16 mouse cellular contexts compared by ENCODE assay signal in the genomic region with DNA sequence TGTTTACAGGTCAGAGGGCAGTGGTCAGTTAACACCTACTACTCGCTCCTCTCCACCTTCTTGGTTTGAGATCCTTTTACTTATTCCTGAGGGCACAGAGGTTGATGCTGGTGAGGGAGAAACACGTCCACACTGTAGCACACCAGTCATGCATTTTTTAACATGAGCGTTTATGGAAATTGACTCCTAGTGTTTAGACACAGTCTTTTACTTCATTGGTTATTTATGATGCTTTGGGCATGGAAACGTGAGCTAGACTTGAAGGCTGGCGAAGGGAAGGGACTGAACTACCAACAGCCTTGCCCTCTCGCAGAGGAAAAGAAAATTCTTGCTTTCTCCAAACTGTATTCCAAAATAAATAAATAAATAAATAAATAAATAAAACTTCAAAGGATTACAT.
DNase-seq lines count a peak whose midpoint lies in the region; ATAC-seq and TF ChIP-seq lines count a peak whose summit lies in the region.
"Had no signal": no experiment of that assay in that cellular context is flagged by ENCODE, and none has a peak within 500 bp of the region (broad histone marks: within the 10 kb centered on the region; RNA-seq: fewer than 3 reads in every experiment).

No protein-coding gene starts in this region.

- H3K36me3 ChIP-seq in intestine, embryonic 14.5 days (ENCODE audit: control insufficient read depth, insufficient read depth, low read length), result no peaks in the 10 kb centered on the region
- H3K36me3 ChIP-seq in intestine, postnatal 0 days (ENCODE audit: control insufficient read depth, insufficient read depth), result no peaks in the 10 kb centered on the region
- no peaks in the 10 kb centered on the region for H3K36me3 ChIP-seq in megakaryocyte, embryonic 14.5 days (replicated peaks; ENCODE audit: low read length)
- H3K36me3 ChIP-seq in liver, embryonic 12.5 days, result no peaks in the 10 kb centered on the region
- H3K36me3 ChIP-seq: forebrain, embryonic 15.5 days; midbrain, embryonic 12.5 days had no signal

- no peak overlapping the region for H3K9ac ChIP-seq in intestine, embryonic 14.5 days (ENCODE audit: low read length)
- H3K9ac ChIP-seq in intestine, postnatal 0 days (ENCODE audit: low read depth, low read length), result no peak overlapping the region
- no peak overlapping the region for H3K9ac ChIP-seq in liver, embryonic 12.5 days
- H3K9ac ChIP-seq: forebrain, embryonic 15.5 days; midbrain, embryonic 12.5 days had no signal

- 56% methylated on average over 6 of the region's 6 CpGs for WGBS in intestine, embryonic 14.5 days
- 64% methylated on average over 6 of the region's 6 CpGs for WGBS in intestine, postnatal 0 days
- 64% methylated on average over 6 of the region's 6 CpGs for WGBS in liver, embryonic 12.5 days (ENCODE audit: insufficient replicate concordance)

- H3K4me2 ChIP-seq in intestine, embryonic 14.5 days (ENCODE audit: low read length), result peak overlapping the region; percentile 70
- H3K4me2 ChIP-seq in intestine, postnatal 0 days (replicated peaks; ENCODE audit: low read depth), result no peak overlapping the region
- peak overlapping the region; percentile 55 for H3K4me2 ChIP-seq in liver, embryonic 12.5 days

- H3K9me3 ChIP-seq in intestine, embryonic 14.5 days (ENCODE audit: control insufficient read depth, low read length), result no peaks in the 10 kb centered on the region
- H3K9me3 ChIP-seq in intestine, postnatal 0 days (ENCODE audit: control insufficient read depth), result no peaks in the 10 kb centered on the region
- no peaks in the 10 kb centered on the region for H3K9me3 ChIP-seq in megakaryocyte, embryonic 14.5 days
- H3K9me3 ChIP-seq in liver, embryonic 12.5 days (replicated peaks), result no peaks in the 10 kb centered on the region
- H3K9me3 ChIP-seq: forebrain, embryonic 15.5 days; midbrain, embryonic 12.5 days had no signal

- H3K27ac ChIP-seq in intestine, embryonic 14.5 days (ENCODE audit: low read depth), result no peak overlapping the region
- H3K27ac ChIP-seq in intestine, postnatal 0 days (ENCODE audit: low read depth, low read length), result no peak overlapping the region
- H3K27ac ChIP-seq in liver, embryonic 12.5 days, result no peak overlapping the region
- H3K27ac ChIP-seq: forebrain, embryonic 15.5 days; midbrain, embryonic 12.5 days had no signal

- no peaks in the 10 kb centered on the region for H3K27me3 ChIP-seq in intestine, embryonic 14.5 days (replicated peaks; ENCODE audit: control insufficient read depth, insufficient read depth, low read length)
- H3K27me3 ChIP-seq in intestine, postnatal 0 days (replicated peaks; ENCODE audit: control insufficient read depth, insufficient read depth, low read length), result no peaks in the 10 kb centered on the region
- H3K27me3 ChIP-seq in megakaryocyte, embryonic 14.5 days (replicated peaks), result peaks cover 24% of the 10 kb centered on the region
- peaks cover 4% of the 10 kb centered on the region; the same call in 1 of the 2 replicates for H3K27me3 ChIP-seq in liver, embryonic 12.5 days (replicated peaks)
- H3K27me3 ChIP-seq: forebrain, embryonic 15.5 days; midbrain, embryonic 12.5 days had no signal

- no peak for TF ChIP-seq CTCF in intestine, postnatal 0 days (IDR thresholded peaks at IDR 0.05; ENCODE audit: low read depth)

- DNase-seq in heart, adult 11 months, result peak; percentile 81
- no peak for DNase-seq in heart, adult 9 months (ENCODE audit: low spot score in 2 of 2)
- DNase-seq in intestine, embryonic 14.5 days (ENCODE audit: low spot score), result no peak
- DNase-seq in B cell, adult 2 months, result no peak
- DNase-seq: cerebellum, adult 11-12 months; gastrocnemius, adult 2 months; heart, adult 2 months; kidney, adult 2 months; lung, adult 2 months had no signal

- no peaks in the 10 kb centered on the region; the same call in 1 of the 2 replicates for H3K4me1 ChIP-seq in intestine, embryonic 14.5 days (replicated peaks; ENCODE audit: control insufficient read depth, insufficient read depth, low read length)
- no peaks in the 10 kb centered on the region for H3K4me1 ChIP-seq in intestine, postnatal 0 days (replicated peaks; ENCODE audit: control insufficient read depth, insufficient read depth, low read length)
- H3K4me1 ChIP-seq in megakaryocyte, embryonic 14.5 days, result peaks cover 23% of the 10 kb centered on the region
- peaks cover 8% of the 10 kb centered on the region for H3K4me1 ChIP-seq in liver, embryonic 12.5 days

- H3K4me3 ChIP-seq in intestine, embryonic 14.5 days (ENCODE audit: low read depth, low read length), result no peak overlapping the region
- no peak overlapping the region for H3K4me3 ChIP-seq in intestine, postnatal 0 days (ENCODE audit: low read depth, low read length)
- H3K4me3 ChIP-seq in megakaryocyte, embryonic 14.5 days (replicated peaks), result peak overlapping the region; percentile 86
- H3K4me3 ChIP-seq in liver, embryonic 12.5 days, result no peak overlapping the region
- H3K4me3 ChIP-seq: forebrain, embryonic 15.5 days; midbrain, embryonic 12.5 days had no signal

- ATAC-seq in intestine, embryonic 14.5 days (replicated peaks; ENCODE audit: low FRiP score, low TSS enrichment, low read depth), result no peak
- ATAC-seq in intestine, postnatal 0 days, result no peak
- no peak for ATAC-seq in megakaryocyte, adult 5-6 weeks (ENCODE audit: poor library complexity, severe bottlenecking)
- ATAC-seq in liver, embryonic 12.5 days, result no peak
- ATAC-seq: forebrain, embryonic 15.5 days; Patski had no signal
